Mouse (Mus musculus): ENCODE measurements at regions not wholly inside any gene's neighbourhood (a gene's known extent, or its start where the extent isn't known, plus 50 kb on each side); places are given as distances from the start of the nearest gene placed in this dataset.

GRCm38 (mm10) chr9:35336701-35337055, 69.0 kb downstream of the Rpusd4 start:
- 80% methylated on average over 5 of the region's 5 CpGs for WGBS
- Histone ChIP-seq H3K27me3 (ENCODE audit: control insufficient read depth, insufficient read depth, low read length) (peaks cover 2% of the 10 kb centered on the region; the same call in 1 of the 2 replicates), H3K36me3 (ENCODE audit: control insufficient read depth, insufficient read depth, low read length) (no peaks in the 10 kb centered on the region), H3K9me3 (ENCODE audit: control insufficient read depth, low read length) (no peaks in the 10 kb centered on the region), H3K9ac (ENCODE audit: low read length) (no peak overlapping the region), H3K4me1 (ENCODE audit: control insufficient read depth, insufficient read depth, low read length) (peaks cover 20% of the 10 kb centered on the region), H3K4me2 (ENCODE audit: low read depth) (no peak overlapping the region), H3K27ac (ENCODE audit: low read depth, low read length) (no peak overlapping the region), H3K4me3 (ENCODE audit: low read depth, low read length) (no peak overlapping the region)
- ATAC-seq (ENCODE audit: insufficient read depth, low FRiP score, low TSS enrichment): no peak
- DNase-seq (ENCODE audit: low spot score): no peak

- Histone ChIP-seq H3K27ac (ENCODE audit: low read depth, low read length) (no peak overlapping the region), H3K4me2 (ENCODE audit: low read depth) (no peak overlapping the region), H3K9me3 (ENCODE audit: control insufficient read depth, low read length) (no peaks in the 10 kb centered on the region), H3K27me3 (ENCODE audit: control insufficient read depth, insufficient read depth, low read length) (peaks cover 2% of the 10 kb centered on the region; the same call in 1 of the 2 replicates), H3K4me1 (ENCODE audit: control insufficient read depth, insufficient read depth, low read length) (peaks cover 14% of the 10 kb centered on the region; the same call in 1 of the 2 replicates), H3K36me3 (ENCODE audit: control insufficient read depth, insufficient read depth, low read length) (no peaks in the 10 kb centered on the region), H3K9ac (ENCODE audit: low read length) (no peak overlapping the region), H3K4me3 (ENCODE audit: low read depth, low read length) (no peak overlapping the region)
- DNase-seq (ENCODE audit: low spot score): no peak
- 67% methylated on average over 5 of the region's 5 CpGs for WGBS
- no peak for ATAC-seq (ENCODE audit: insufficient read depth, low FRiP score, low TSS enrichment)
Observed at GRCm38 (mm10) chr9:35338858-35339257, 71.2 kb downstream of the Rpusd4 start.

GRCm38 (mm10) chr9:35339492-35340262, 72.0 kb downstream of the Rpusd4 start:
- Histone ChIP-seq H3K4me3 (ENCODE audit: low read depth, low read length) (no peak overlapping the region), H3K9me3 (ENCODE audit: control insufficient read depth, low read length) (no peaks in the 10 kb centered on the region), H3K27ac (ENCODE audit: low read depth, low read length) (no peak overlapping the region), H3K9ac (ENCODE audit: low read length) (no peak overlapping the region), H3K4me1 (ENCODE audit: control insufficient read depth, insufficient read depth, low read length) (peaks cover 12% of the 10 kb centered on the region; the same call in 1 of the 2 replicates), H3K36me3 (ENCODE audit: control insufficient read depth, insufficient read depth, low read length) (no peaks in the 10 kb centered on the region), H3K4me2 (ENCODE audit: low read depth) (no peak overlapping the region), H3K27me3 (ENCODE audit: control insufficient read depth, insufficient read depth, low read length) (no peaks in the 10 kb centered on the region)
- DNase-seq (ENCODE audit: low spot score) (no peak), ATAC-seq (ENCODE audit: insufficient read depth, low FRiP score, low TSS enrichment) (no peak)
- 74% methylated on average over 10 of the region's 10 CpGs for WGBS

GRCm38 (mm10) chr9:35340263-35340573, 72.6 kb downstream of the Rpusd4 start:
- ATAC-seq (ENCODE audit: insufficient read depth, low FRiP score, low TSS enrichment): no peak
- H3K27me3 ChIP-seq (ENCODE audit: control insufficient read depth, insufficient read depth, low read length): no peaks in the 10 kb centered on the region
- H3K27ac ChIP-seq (ENCODE audit: low read depth, low read length): no peak overlapping the region
- no peak overlapping the region for H3K4me2 ChIP-seq (ENCODE audit: low read depth)
- H3K4me1 ChIP-seq (ENCODE audit: control insufficient read depth, insufficient read depth, low read length): peaks cover 12% of the 10 kb centered on the region; the same call in 1 of the 2 replicates
- WGBS: 83% methylated on average over 4 of the region's 4 CpGs
- no peak for DNase-seq (ENCODE audit: low spot score)
- H3K4me3 ChIP-seq (ENCODE audit: low read depth, low read length): no peak overlapping the region
- no peak overlapping the region for H3K9ac ChIP-seq (ENCODE audit: low read length)
- no peaks in the 10 kb centered on the region for H3K36me3 ChIP-seq (ENCODE audit: control insufficient read depth, insufficient read depth, low read length)
- H3K9me3 ChIP-seq (ENCODE audit: control insufficient read depth, low read length): no peaks in the 10 kb centered on the region

- no peaks in the 10 kb centered on the region for H3K27me3 ChIP-seq (ENCODE audit: control insufficient read depth, insufficient read depth, low read length)
- ATAC-seq (ENCODE audit: insufficient read depth, low FRiP score, low TSS enrichment): 0 out of 2 replicates have a peak, but pooled peaks have one; percentile 35
- H3K36me3 ChIP-seq (ENCODE audit: control insufficient read depth, insufficient read depth, low read length): no peaks in the 10 kb centered on the region
- no peak overlapping the region for H3K27ac ChIP-seq (ENCODE audit: low read depth, low read length)
- H3K9ac ChIP-seq (ENCODE audit: low read length): no peak overlapping the region
- peak; percentile 18 for DNase-seq (ENCODE audit: low spot score)
- H3K4me1 ChIP-seq (ENCODE audit: control insufficient read depth, insufficient read depth, low read length): peaks cover 8% of the 10 kb centered on the region; the same call in 1 of the 2 replicates
- no peaks in the 10 kb centered on the region for H3K9me3 ChIP-seq (ENCODE audit: control insufficient read depth, low read length)
- no peak overlapping the region for H3K4me2 ChIP-seq (ENCODE audit: low read depth)
- WGBS: 23% methylated on average over 3 of the region's 3 CpGs
- no peak overlapping the region for H3K4me3 ChIP-seq (ENCODE audit: low read depth, low read length)
Observed at GRCm38 (mm10) chr9:35340811-35341210, 73.1 kb downstream of the Rpusd4 start.

GRCm38 (mm10) chr9:35341386-35341785, 73.7 kb downstream of the Rpusd4 start:
- Histone ChIP-seq H3K27me3 (ENCODE audit: control insufficient read depth, insufficient read depth, low read length) (no peaks in the 10 kb centered on the region), H3K9ac (ENCODE audit: low read length) (no peak overlapping the region), H3K36me3 (ENCODE audit: control insufficient read depth, insufficient read depth, low read length) (no peaks in the 10 kb centered on the region), H3K4me3 (ENCODE audit: low read depth, low read length) (no peak overlapping the region), H3K4me1 (ENCODE audit: control insufficient read depth, insufficient read depth, low read length) (0 out of 2 replicates have a peak, but pooled peaks cover 4% of the 10 kb centered on the region), H3K9me3 (ENCODE audit: control insufficient read depth, low read length) (no peaks in the 10 kb centered on the region), H3K4me2 (ENCODE audit: low read depth) (no peak overlapping the region), H3K27ac (ENCODE audit: low read depth, low read length) (no peak overlapping the region)
- WGBS: 84% methylated on average over 5 of the region's 5 CpGs
- no peak for DNase-seq (ENCODE audit: low spot score)
- ATAC-seq (ENCODE audit: insufficient read depth, low FRiP score, low TSS enrichment): no peak

GRCm38 (mm10) chr9:35342436-35342835, 74.8 kb downstream of the Rpusd4 start:
- Histone ChIP-seq H3K9me3 (ENCODE audit: control insufficient read depth, low read length) (no peaks in the 10 kb centered on the region), H3K27ac (ENCODE audit: low read depth, low read length) (no peak overlapping the region)

GRCm38 (mm10) chr9:35343336-35343735, 75.7 kb downstream of the Rpusd4 start:
- Histone ChIP-seq H3K4me2 (ENCODE audit: low read depth) (no peak overlapping the region), H3K4me1 (ENCODE audit: control insufficient read depth, insufficient read depth, low read length) (no peaks in the 10 kb centered on the region), H3K4me3 (ENCODE audit: low read depth, low read length) (no peak overlapping the region), H3K9me3 (ENCODE audit: control insufficient read depth, low read length) (no peaks in the 10 kb centered on the region), H3K9ac (ENCODE audit: low read length) (no peak overlapping the region), H3K27ac (ENCODE audit: low read depth, low read length) (no peak overlapping the region), H3K27me3 (ENCODE audit: control insufficient read depth, insufficient read depth, low read length) (no peaks in the 10 kb centered on the region), H3K36me3 (ENCODE audit: control insufficient read depth, insufficient read depth, low read length) (no peaks in the 10 kb centered on the region)
- ATAC-seq (ENCODE audit: insufficient read depth, low FRiP score, low TSS enrichment): no peak
- no peak for DNase-seq (ENCODE audit: low spot score)

More at GRCm38 (mm10) chr9:35342436-35342835, 74.8 kb downstream of the Rpusd4 start:
- WGBS: 51% methylated on average over 2 of the region's 2 CpGs
- no peak overlapping the region for H3K4me3 ChIP-seq (ENCODE audit: low read depth, low read length)
- no peaks in the 10 kb centered on the region for H3K27me3 ChIP-seq (ENCODE audit: control insufficient read depth, insufficient read depth, low read length)
- DNase-seq (ENCODE audit: low spot score): no peak
- H3K36me3 ChIP-seq (ENCODE audit: control insufficient read depth, insufficient read depth, low read length): no peaks in the 10 kb centered on the region
- H3K4me2 ChIP-seq (ENCODE audit: low read depth): no peak overlapping the region
- H3K9ac ChIP-seq (ENCODE audit: low read length): no peak overlapping the region
- no peaks in the 10 kb centered on the region for H3K4me1 ChIP-seq (ENCODE audit: control insufficient read depth, insufficient read depth, low read length)
- no peak for ATAC-seq (ENCODE audit: insufficient read depth, low FRiP score, low TSS enrichment)

- H3K4me1 ChIP-seq (ENCODE audit: control insufficient read depth, insufficient read depth, low read length): no peaks in the 10 kb centered on the region
- H3K4me2 ChIP-seq (ENCODE audit: low read depth): no peak overlapping the region
- no peaks in the 10 kb centered on the region for H3K27me3 ChIP-seq (ENCODE audit: control insufficient read depth, insufficient read depth, low read length)
- H3K9me3 ChIP-seq (ENCODE audit: control insufficient read depth, low read length): no peaks in the 10 kb centered on the region
- no peak overlapping the region for H3K4me3 ChIP-seq (ENCODE audit: low read depth, low read length)
- ATAC-seq (ENCODE audit: insufficient read depth, low FRiP score, low TSS enrichment) (no peak), DNase-seq (ENCODE audit: low spot score) (no peak)
- no peak overlapping the region for H3K9ac ChIP-seq (ENCODE audit: low read length)
- H3K36me3 ChIP-seq (ENCODE audit: control insufficient read depth, insufficient read depth, low read length): no peaks in the 10 kb centered on the region
- WGBS: 47% methylated on average over 6 of the region's 6 CpGs
- H3K27ac ChIP-seq (ENCODE audit: low read depth, low read length): no peak overlapping the region
Observed at GRCm38 (mm10) chr9:35344374-35344773, 76.6 kb upstream of the Cdon start.
